Mouse (Mus musculus): Measurements from ENCODE around the gene Krtap16-1. TPM values are rescaled to one million over a fixed set of nuclear protein-coding genes. Genes with fewer than 3 reads are reported as not detected.

Krtap16-1 gene
- polyA plus RNA-seq, 1 experiment from 2014 or later = 0.24 TPM

DNA sequence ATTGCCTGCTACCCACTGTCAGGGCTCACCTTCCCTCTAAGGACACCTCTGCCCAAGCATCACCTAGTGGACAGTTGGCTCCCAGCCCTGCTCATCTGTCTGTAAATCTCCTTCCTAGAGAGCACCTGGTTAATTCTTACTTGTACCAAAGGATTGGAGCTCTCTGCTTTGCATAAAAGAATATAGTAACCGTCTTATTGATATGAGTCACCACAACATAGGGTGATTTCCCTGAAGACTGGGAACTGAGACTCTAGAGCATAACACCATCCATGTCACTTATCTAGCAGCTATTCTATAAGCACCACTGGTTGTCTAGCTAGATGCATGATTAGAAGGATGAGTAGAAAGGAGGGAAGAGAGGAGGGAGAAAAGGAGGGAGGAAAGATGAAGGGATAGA is 3.0 kb downstream of the Krtap16-1 start:
- Histone ChIP-seq H3K4me3 (ENCODE audit: low read depth, low read length) (no peak overlapping the region), H3K4me1 (ENCODE audit: control insufficient read depth, insufficient read depth, low read length) (no peaks in the 10 kb centered on the region), H3K9me3 (ENCODE audit: control insufficient read depth, low read length) (no peaks in the 10 kb centered on the region), H3K9ac (replicated peaks; ENCODE audit: low read depth, low read length) (no peak overlapping the region), H3K27me3 (ENCODE audit: control insufficient read depth, insufficient read depth, low read length) (no peaks in the 10 kb centered on the region), H3K36me3 (ENCODE audit: control insufficient read depth, insufficient read depth, low read length) (no peaks in the 10 kb centered on the region), H3K4me2 (ENCODE audit: low read depth, low read length) (no peak overlapping the region), H3K27ac (ENCODE audit: low read depth, low read length) (no peak overlapping the region)
- no peak for ATAC-seq (ENCODE audit: low read depth)
- 93% methylated on average over 1 of the region's 1 CpGs for WGBS

DNA sequence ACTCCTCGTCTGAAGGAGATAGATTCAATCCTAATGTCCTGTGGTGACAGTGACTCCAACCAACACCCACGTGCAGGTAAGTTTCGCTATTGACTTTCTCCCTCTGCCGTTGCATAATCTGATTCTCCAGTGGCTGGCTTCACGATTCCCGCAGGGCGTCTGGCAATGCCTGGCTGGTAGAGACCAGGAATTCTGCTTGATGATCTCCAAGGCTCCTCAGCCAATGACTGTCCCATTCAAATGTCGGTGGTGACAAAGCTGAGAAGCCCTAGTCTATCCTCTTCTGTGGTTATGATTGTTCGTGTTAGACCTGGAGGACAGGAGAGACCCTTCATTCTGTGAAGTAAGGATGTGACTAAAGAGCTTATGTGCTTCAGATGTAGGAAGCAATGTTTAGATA is 3.7 kb downstream of the Krtap16-1 start:
- ATAC-seq (ENCODE audit: low read depth) = no peak

DNA sequence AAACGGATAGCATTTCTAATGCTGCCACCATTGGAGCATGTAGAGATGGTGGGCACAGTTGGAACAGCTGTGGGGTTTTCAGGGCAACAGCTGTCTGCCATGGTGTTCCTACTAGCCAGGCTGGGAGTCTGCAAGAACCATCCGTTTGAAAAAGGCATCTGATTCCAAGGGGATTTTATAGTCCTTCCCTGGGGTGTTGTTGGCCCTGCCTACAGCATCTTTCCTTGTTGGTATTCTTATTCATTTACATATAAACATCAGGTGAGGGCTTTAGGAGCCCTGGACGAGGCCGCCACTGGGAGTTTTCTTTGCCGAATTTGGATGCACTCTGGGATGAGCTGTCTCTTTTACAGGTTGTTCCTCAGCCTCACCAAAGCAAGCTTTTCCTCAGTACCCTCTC is 7.4 kb downstream of the Krtap16-1 start, which contains the start of gene Krtap29-1:
Gene Krtap29-1, minus strand, starts transcription at position 101 of the 400 bp plus-strand sequence.
- no peaks in the 10 kb centered on the region for H3K4me1 ChIP-seq (ENCODE audit: control insufficient read depth, insufficient read depth, low read length)
- no peak within 1 kb of the TSS for H3K27ac ChIP-seq (ENCODE audit: low read depth, low read length)
- 55% methylated on average over 5 of the region's 5 CpGs for WGBS

More for the DNA sequence above, 3.7 kb downstream of the Krtap16-1 start:
- no peaks in the 10 kb centered on the region for H3K4me1 ChIP-seq (ENCODE audit: control insufficient read depth, insufficient read depth, low read length)
- no peaks in the 10 kb centered on the region for H3K9me3 ChIP-seq (ENCODE audit: control insufficient read depth, low read length)
- no peaks in the 10 kb centered on the region for H3K27me3 ChIP-seq (ENCODE audit: control insufficient read depth, insufficient read depth, low read length)
- no peak overlapping the region for H3K4me2 ChIP-seq (ENCODE audit: low read depth, low read length)
- no peak overlapping the region for H3K27ac ChIP-seq (ENCODE audit: low read depth, low read length)
- H3K4me3 ChIP-seq (ENCODE audit: low read depth, low read length) = no peak overlapping the region
- WGBS = 88% methylated on average over 9 of the region's 9 CpGs
- no peaks in the 10 kb centered on the region for H3K36me3 ChIP-seq (ENCODE audit: control insufficient read depth, insufficient read depth, low read length)
- H3K9ac ChIP-seq (replicated peaks; ENCODE audit: low read depth, low read length) = no peak overlapping the region

DNA sequence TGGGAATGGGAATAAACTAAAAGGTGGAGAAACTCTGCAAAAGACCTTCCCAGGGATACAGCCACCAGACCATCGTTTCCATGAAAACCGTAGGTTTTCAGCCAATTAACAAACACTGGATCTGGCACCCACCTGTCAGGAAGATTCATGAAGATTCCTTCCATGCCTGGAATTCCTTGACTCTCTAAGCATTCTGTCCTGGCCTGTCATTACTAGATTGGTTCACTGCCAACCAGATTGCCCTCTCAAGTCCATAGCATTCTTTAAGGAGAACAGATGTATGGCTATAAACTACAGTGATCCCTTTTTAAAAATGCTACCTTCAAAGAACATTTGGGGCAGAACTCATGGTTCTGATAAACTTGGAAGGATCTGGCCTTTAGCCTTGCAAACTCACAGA is 20.4 kb downstream of the Krtap16-1 start:
- no peaks in the 10 kb centered on the region for H3K27me3 ChIP-seq (ENCODE audit: control insufficient read depth, insufficient read depth, low read length)
- H3K36me3 ChIP-seq (ENCODE audit: control insufficient read depth, insufficient read depth, low read length) = no peaks in the 10 kb centered on the region
- H3K4me3 ChIP-seq (ENCODE audit: low read depth, low read length) = no peak overlapping the region
- 59% methylated on average over 2 of the region's 2 CpGs for WGBS
- H3K4me2 ChIP-seq (ENCODE audit: low read depth, low read length) = no peak overlapping the region
- no peaks in the 10 kb centered on the region for H3K9me3 ChIP-seq (ENCODE audit: control insufficient read depth, low read length)
- H3K9ac ChIP-seq (replicated peaks; ENCODE audit: low read depth, low read length) = no peak overlapping the region
- no peaks in the 10 kb centered on the region for H3K4me1 ChIP-seq (ENCODE audit: control insufficient read depth, insufficient read depth, low read length)
- no peak for ATAC-seq (ENCODE audit: low read depth)
- no peak overlapping the region for H3K27ac ChIP-seq (ENCODE audit: low read depth, low read length)

More for the DNA sequence above, 7.4 kb downstream of the Krtap16-1 start, which contains the start of gene Krtap29-1:
- Histone ChIP-seq H3K36me3 (ENCODE audit: control insufficient read depth, insufficient read depth, low read length) (no peaks in the 10 kb centered on the region), H3K9me3 (ENCODE audit: control insufficient read depth, low read length) (no peaks in the 10 kb centered on the region), H3K4me3 (ENCODE audit: low read depth, low read length) (no peak within 1 kb of the TSS), H3K27me3 (ENCODE audit: control insufficient read depth, insufficient read depth, low read length) (no peaks in the 10 kb centered on the region), H3K9ac (replicated peaks; ENCODE audit: low read depth, low read length) (no peak within 1 kb of the TSS), H3K4me2 (ENCODE audit: low read depth, low read length) (no peak within 1 kb of the TSS)
- no peak for ATAC-seq (ENCODE audit: low read depth)

DNA sequence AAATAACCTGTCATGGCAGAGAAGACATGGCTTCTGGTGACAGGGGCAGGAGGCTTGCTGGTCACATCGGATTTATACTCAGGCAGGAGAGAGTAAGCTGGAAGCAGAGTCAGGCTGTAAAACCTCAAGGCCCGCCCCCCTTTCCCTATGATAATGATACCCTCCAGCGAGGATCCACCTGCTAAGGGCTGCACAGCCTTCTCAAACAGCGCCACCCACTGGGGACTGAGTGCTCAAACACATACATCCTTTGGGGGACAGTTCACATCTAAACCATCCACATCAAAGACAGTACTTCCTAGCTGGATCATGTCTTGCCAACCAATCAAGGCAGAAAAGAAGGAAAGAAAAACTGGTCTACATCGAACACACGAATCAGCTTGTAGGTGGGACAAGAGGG is 22.2 kb downstream of the Krtap16-1 start:
- Histone ChIP-seq H3K4me3 (ENCODE audit: low read depth, low read length) (no peak overlapping the region), H3K9me3 (ENCODE audit: control insufficient read depth, low read length) (no peaks in the 10 kb centered on the region), H3K36me3 (ENCODE audit: control insufficient read depth, insufficient read depth, low read length) (no peaks in the 10 kb centered on the region), H3K9ac (replicated peaks; ENCODE audit: low read depth, low read length) (no peak overlapping the region), H3K27me3 (ENCODE audit: control insufficient read depth, insufficient read depth, low read length) (no peaks in the 10 kb centered on the region), H3K4me2 (ENCODE audit: low read depth, low read length) (no peak overlapping the region), H3K27ac (ENCODE audit: low read depth, low read length) (no peak overlapping the region), H3K4me1 (ENCODE audit: control insufficient read depth, insufficient read depth, low read length) (no peaks in the 10 kb centered on the region)
- ATAC-seq (ENCODE audit: low read depth) = no peak
- WGBS = 45% methylated on average over 6 of the region's 6 CpGs

DNA sequence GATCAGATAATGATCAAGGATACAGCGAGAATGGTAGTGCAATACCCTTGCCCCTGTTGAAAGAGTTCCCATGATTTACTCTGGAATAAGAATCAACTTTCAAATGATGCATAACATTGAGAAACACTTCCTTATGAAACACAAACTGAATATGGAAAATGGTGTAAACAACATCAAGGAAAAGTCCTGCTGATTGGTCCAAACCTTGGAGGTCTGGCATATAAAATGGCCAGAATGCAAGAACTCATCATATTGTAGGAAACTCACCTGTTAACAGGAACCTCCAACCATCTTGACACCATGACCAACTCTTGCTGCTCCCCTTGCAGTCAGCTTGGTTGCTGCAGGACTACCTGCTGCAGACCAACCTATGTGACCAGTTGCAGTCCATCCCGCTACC is 38.2 kb downstream of the Krtap16-1 start, which contains the start of gene Krtap9-5:
Gene Krtap9-5, plus strand, starts transcription at position 301 of the 400 bp plus-strand sequence.
- WGBS = 93% methylated on average over 2 of the region's 2 CpGs
- ATAC-seq (ENCODE audit: low read depth) = no peak
- Histone ChIP-seq H3K9me3 (ENCODE audit: control insufficient read depth, low read length) (no peaks in the 10 kb centered on the region), H3K27me3 (ENCODE audit: control insufficient read depth, insufficient read depth, low read length) (no peaks in the 10 kb centered on the region), H3K4me1 (ENCODE audit: control insufficient read depth, insufficient read depth, low read length) (no peaks in the 10 kb centered on the region), H3K9ac (replicated peaks; ENCODE audit: low read depth, low read length) (no peak within 1 kb of the TSS), H3K4me2 (ENCODE audit: low read depth, low read length) (no peak within 1 kb of the TSS), H3K36me3 (ENCODE audit: control insufficient read depth, insufficient read depth, low read length) (no peaks in the 10 kb centered on the region), H3K27ac (ENCODE audit: low read depth, low read length) (no peak within 1 kb of the TSS), H3K4me3 (ENCODE audit: low read depth, low read length) (no peak within 1 kb of the TSS)

DNA sequence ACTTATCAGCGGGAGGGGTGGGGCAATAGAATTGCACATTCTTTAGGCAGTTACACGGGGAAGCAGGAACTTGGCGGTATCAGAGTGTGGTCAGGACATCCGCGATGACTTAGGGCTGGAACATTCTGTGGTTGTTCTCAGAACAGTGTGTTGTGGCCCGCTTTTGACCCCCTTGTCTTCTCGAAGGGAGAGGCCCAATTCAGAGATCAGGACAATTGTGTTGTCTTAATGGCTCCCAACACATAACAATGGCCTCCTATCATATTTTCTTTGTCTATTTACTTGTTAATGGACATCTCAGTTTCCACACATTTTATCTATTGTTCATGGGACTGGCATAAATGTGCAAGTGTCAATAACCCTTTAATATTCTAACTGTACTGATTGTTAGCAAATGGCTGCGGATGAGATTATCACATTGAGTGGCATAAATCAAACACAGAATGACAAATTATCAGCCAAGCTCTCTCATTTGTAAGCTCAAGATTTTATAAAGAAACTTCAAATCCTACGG is 48.6 kb downstream of the Krtap16-1 start:
- no peak overlapping the region for H3K4me2 ChIP-seq (ENCODE audit: low read depth, low read length)
- H3K27me3 ChIP-seq (ENCODE audit: control insufficient read depth, insufficient read depth, low read length) = no peaks in the 10 kb centered on the region
- H3K36me3 ChIP-seq (ENCODE audit: control insufficient read depth, insufficient read depth, low read length) = no peaks in the 10 kb centered on the region
- H3K4me3 ChIP-seq (ENCODE audit: low read depth, low read length) = no peak overlapping the region
- no peaks in the 10 kb centered on the region for H3K9me3 ChIP-seq (ENCODE audit: control insufficient read depth, low read length)
- H3K9ac ChIP-seq (replicated peaks; ENCODE audit: low read depth, low read length) = no peak overlapping the region
- 86% methylated on average over 9 of the region's 9 CpGs for WGBS
- no peak overlapping the region for H3K27ac ChIP-seq (ENCODE audit: low read depth, low read length)
- ATAC-seq (ENCODE audit: low read depth) = no peak
- no peaks in the 10 kb centered on the region for H3K4me1 ChIP-seq (ENCODE audit: control insufficient read depth, insufficient read depth, low read length)

DNA sequence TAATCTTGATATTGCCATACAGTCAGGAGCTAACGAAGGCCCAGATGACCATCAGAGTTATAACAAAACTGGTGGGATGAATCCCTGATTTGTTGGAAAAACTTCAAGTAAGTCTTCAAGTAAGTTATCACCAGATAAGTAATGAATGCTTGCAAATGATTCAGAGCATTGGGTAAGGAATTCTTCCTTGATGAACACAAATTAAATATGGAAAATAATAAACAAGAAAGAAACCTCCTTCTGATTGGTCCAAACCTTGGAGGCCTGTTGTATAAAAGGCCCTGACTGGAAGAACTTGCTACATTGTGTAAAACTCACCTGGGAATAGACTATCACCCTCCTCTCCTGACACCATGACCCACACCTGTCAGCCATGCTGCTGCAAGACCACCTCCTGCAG is 50.4 kb downstream of the Krtap16-1 start, which contains the start of gene Krtap31-2:
Gene Krtap31-2, plus strand, starts transcription at position 301 of the 400 bp plus-strand sequence.
- no peaks in the 10 kb centered on the region for H3K9me3 ChIP-seq (ENCODE audit: control insufficient read depth, low read length)
- 91% methylated on average over 1 of the region's 1 CpGs for WGBS

More for the DNA sequence above, 50.4 kb downstream of the Krtap16-1 start, which contains the start of gene Krtap31-2:
- H3K27ac ChIP-seq (ENCODE audit: low read depth, low read length) = no peak within 1 kb of the TSS
- no peak within 1 kb of the TSS for H3K9ac ChIP-seq (replicated peaks; ENCODE audit: low read depth, low read length)
- no peaks in the 10 kb centered on the region for H3K4me1 ChIP-seq (ENCODE audit: control insufficient read depth, insufficient read depth, low read length)
- ATAC-seq (ENCODE audit: low read depth) = no peak
- no peak within 1 kb of the TSS for H3K4me2 ChIP-seq (ENCODE audit: low read depth, low read length)
- H3K36me3 ChIP-seq (ENCODE audit: control insufficient read depth, insufficient read depth, low read length) = no peaks in the 10 kb centered on the region
- H3K27me3 ChIP-seq (ENCODE audit: control insufficient read depth, insufficient read depth, low read length) = no peaks in the 10 kb centered on the region
- no peak within 1 kb of the TSS for H3K4me3 ChIP-seq (ENCODE audit: low read depth, low read length)

Measured in neural tube, embryonic 14.5 days (tissue).